Comparison of ENCODE assay signal across 13 mouse cellular contexts in genomic region chr15:99669392-99669791, GRCm38 (mm10). TPM values are rescaled to one million over a fixed set of nuclear protein-coding genes. Genes with fewer than 3 reads are reported as not detected.
A peak's percentile ranks its signal among the peaks of the same experiment; 100 is the strongest.
DNase-seq lines count a peak whose midpoint lies in the region; ATAC-seq and TF ChIP-seq lines count a peak whose summit lies in the region.
"Had no signal": no experiment of that assay in that cellular context is flagged by ENCODE, and none has a peak within 500 bp of the region (broad histone marks: within the 10 kb centered on the region; RNA-seq: fewer than 3 reads in every experiment).

No protein-coding gene starts in this region.

- 0 out of 2 replicates have a peak overlapping the region, but pooled peaks have one; percentile 94 for H3K9ac ChIP-seq in forebrain, embryonic 15.5 days (replicated peaks)
- no peak overlapping the region for H3K9ac ChIP-seq in midbrain, embryonic 12.5 days (replicated peaks)

- no peaks in the 10 kb centered on the region for H3K36me3 ChIP-seq in forebrain, embryonic 15.5 days
- H3K36me3 ChIP-seq in midbrain, embryonic 12.5 days, result no peaks in the 10 kb centered on the region
- H3K36me3 ChIP-seq: G1E had no signal

- H3K4me3 ChIP-seq in forebrain, embryonic 15.5 days, result peak overlapping the region; percentile 91
- peak overlapping the region; percentile 54; the same call in 1 of the 2 replicates for H3K4me3 ChIP-seq in midbrain, embryonic 12.5 days
- H3K4me3 ChIP-seq in olfactory bulb, adult 2 months (ENCODE audit: insufficient read depth, low read depth, low read length), result no peak overlapping the region
- H3K4me3 ChIP-seq: heart, adult 2 months had no signal

- no peak for TF ChIP-seq POLR2A in olfactory bulb, adult 2 months (IDR thresholded peaks at IDR 0.05; ENCODE audit: insufficient read depth, low read depth, low read length)

- WGBS in forebrain, embryonic 15.5 days, result 0% methylated on average over 1 of the region's 1 CpGs
- 17% methylated on average over 1 of the region's 1 CpGs for WGBS in midbrain, embryonic 12.5 days
- WGBS in olfactory bulb, adult 2 months, result 0% methylated on average over 1 of the region's 1 CpGs

- peak; percentile 91 for DNase-seq in retina, postnatal 1 day
- no peak for DNase-seq in retina, embryonic 14.5 days (ENCODE audit: low spot score)
- DNase-seq in right cerebral cortex, postnatal 14 days, result no peak
- no peak for DNase-seq in spleen, adult 18-20 months
- no peak for DNase-seq in frontal cortex, postnatal 25 days (ENCODE audit: low spot score in 2 of 2)

- peaks cover 62% of the 10 kb centered on the region for H3K4me1 ChIP-seq in forebrain, embryonic 15.5 days
- peaks cover 55% of the 10 kb centered on the region for H3K4me1 ChIP-seq in midbrain, embryonic 12.5 days
- H3K4me1 ChIP-seq in olfactory bulb, adult 2 months (ENCODE audit: control insufficient read depth, insufficient read depth, low read length), result peaks cover 46% of the 10 kb centered on the region

- H3K4me2 ChIP-seq in forebrain, embryonic 15.5 days (replicated peaks), result peak overlapping the region; percentile 80
- peak overlapping the region; percentile 88 for H3K4me2 ChIP-seq in midbrain, embryonic 12.5 days (replicated peaks)

- TF ChIP-seq CTCF in olfactory bulb, adult 2 months (IDR thresholded peaks at IDR 0.05; ENCODE audit: insufficient read depth, low read depth, low read length), result no peak

- peak overlapping the region; percentile 90 for H3K27ac ChIP-seq in forebrain, embryonic 15.5 days (replicated peaks)
- H3K27ac ChIP-seq in midbrain, embryonic 12.5 days (replicated peaks), result peak overlapping the region; percentile 73
- H3K27ac ChIP-seq in olfactory bulb, adult 2 months (ENCODE audit: insufficient read depth, low read depth, low read length), result peak overlapping the region; percentile 80; the same call in 1 of the 2 replicates
- H3K27ac ChIP-seq: heart, adult 2 months had no signal

- H3K9me3 ChIP-seq in forebrain, embryonic 15.5 days, result no peaks in the 10 kb centered on the region
- H3K9me3 ChIP-seq in midbrain, embryonic 12.5 days, result no peaks in the 10 kb centered on the region

- ATAC-seq in forebrain, embryonic 15.5 days (replicated peaks), result no peak
- ATAC-seq in midbrain, embryonic 12.5 days (ENCODE audit: low FRiP score, low read depth), result no peak

- H3K27me3 ChIP-seq in forebrain, embryonic 15.5 days, result peaks cover 8% of the 10 kb centered on the region; the same call in 1 of the 2 replicates
- H3K27me3 ChIP-seq in midbrain, embryonic 12.5 days, result peaks cover 60% of the 10 kb centered on the region

RNA-seq across cellular contexts. Expression of gene Asic1, which starts 0.8 kb away (rescaled TPM):
- polyA plus RNA-seq in forebrain, embryonic 15.5 days (2015; fragmentation: Nextera tagmentation; extraction: Ambion mirVana), result 26.0 and 30.4 TPM in 2 replicates
- 36.0 and 43.7 TPM in 2 replicates for polyA plus RNA-seq in midbrain, embryonic 12.5 days (2016; fragmentation: Nextera tagmentation; extraction: Ambion mirVana)
- not detected in 2 replicates for polyA plus RNA-seq in olfactory bulb, adult 2 months (2012; ENCODE audit: insufficient read depth, insufficient read length, low replicate concordance, missing spikeins)
- polyA plus RNA-seq: G1E had no signal

RNA-seq across cellular contexts. Expression of gene Racgap1, which starts 17.9 kb away (rescaled TPM):
- 113 and 118 TPM in 2 replicates for polyA plus RNA-seq in forebrain, embryonic 15.5 days (2015; fragmentation: Nextera tagmentation; extraction: Ambion mirVana)
- 223 TPM in 2 replicates for polyA plus RNA-seq in midbrain, embryonic 12.5 days (2016; fragmentation: Nextera tagmentation; extraction: Ambion mirVana)
- not detected in 2 replicates for polyA plus RNA-seq in olfactory bulb, adult 2 months (2012; ENCODE audit: insufficient read depth, insufficient read length, low replicate concordance, missing spikeins)

RNA-seq across cellular contexts. Expression of gene Smarcd1, which starts 32.5 kb away (rescaled TPM):
- 121 and 124 TPM in 2 replicates for polyA plus RNA-seq in forebrain, embryonic 15.5 days (2015; fragmentation: Nextera tagmentation; extraction: Ambion mirVana)
- 141 and 157 TPM in 2 replicates for polyA plus RNA-seq in midbrain, embryonic 12.5 days (2016; fragmentation: Nextera tagmentation; extraction: Ambion mirVana)
- 510 TPM in 1 of 2 replicates, not detected in the other for polyA plus RNA-seq in olfactory bulb, adult 2 months (2012; ENCODE audit: insufficient read depth, insufficient read length, low replicate concordance, missing spikeins)

RNA-seq across cellular contexts. Expression of gene Gm17349, which starts 35.9 kb away (rescaled TPM):
- not detected in 2 replicates for polyA plus RNA-seq in forebrain, embryonic 15.5 days (2015; fragmentation: Nextera tagmentation; extraction: Ambion mirVana)
- polyA plus RNA-seq in midbrain, embryonic 12.5 days (2016; fragmentation: Nextera tagmentation; extraction: Ambion mirVana), result not detected in 2 replicates
- polyA plus RNA-seq in olfactory bulb, adult 2 months (2012; ENCODE audit: insufficient read depth, insufficient read length, low replicate concordance, missing spikeins), result not detected in 2 replicates
- polyA plus RNA-seq: heart, adult 2 months; heart, postnatal 0 days; inflammation-experienced regulatory T-cells, adult 6 months; liver, embryonic 16.5 days had no signal

RNA-seq across cellular contexts. Expression of gene Gpd1, which starts 47.9 kb away (rescaled TPM):
- polyA plus RNA-seq in forebrain, embryonic 15.5 days (2015; fragmentation: Nextera tagmentation; extraction: Ambion mirVana), result 1.9 and 2.6 TPM in 2 replicates
- 0.75 and 0.96 TPM in 2 replicates for polyA plus RNA-seq in midbrain, embryonic 12.5 days (2016; fragmentation: Nextera tagmentation; extraction: Ambion mirVana)
- polyA plus RNA-seq in olfactory bulb, adult 2 months (2012; ENCODE audit: insufficient read depth, insufficient read length, low replicate concordance, missing spikeins), result not detected in 2 replicates
- polyA plus RNA-seq: G1E had no signal

Comparison
In these comparisons a context has a peak if more than half of its experiments do, and no peak if none do; other contexts are left out.
1. RNA of gene Asic1, which starts 0.8 kb away (polyA plus RNA-seq): 36.0 to 43.7 TPM in midbrain, embryonic 12.5 days and 26.0 to 30.4 TPM in forebrain, embryonic 15.5 days; not detected in olfactory bulb, adult 2 months; every median in the first group is over 10 times any median in the second.
2. RNA of gene Racgap1, which starts 17.9 kb away (polyA plus RNA-seq): 223 TPM in midbrain, embryonic 12.5 days and 113 to 118 TPM in forebrain, embryonic 15.5 days; not detected in olfactory bulb, adult 2 months; every median in the first group is over 100 times any median in the second.
3. Peak in every context shown above with its lines, with median percentiles within 50 percentile points of each other: H3K27ac ChIP-seq.